Mouse (Mus musculus): ENCODE results near the gene Foxp4. TPM values are rescaled to one million over a fixed set of nuclear protein-coding genes. Genes with fewer than 3 reads are reported as not detected.
A peak's percentile ranks its signal among the peaks of the same experiment; 100 is the strongest.

Gene Foxp4
- polyA plus RNA-seq, 1 experiment from 2014 or later: 27.2 TPM

GRCm38 (mm10) chr17:47877715-47878377 is 46.6 kb downstream of the Foxp4 start:
- peaks cover 96% of the 10 kb centered on the region for H3K4me1 ChIP-seq
- no peaks in the 10 kb centered on the region for H3K9me3 ChIP-seq (replicated peaks)
- H3K27ac ChIP-seq: peak overlapping the region; percentile 77
- peak overlapping the region; percentile 29; the same call in 1 of the 2 replicates for H3K4me3 ChIP-seq
- whole genome bisulfite sequencing: 22% methylated on average over 10 of the region's 10 CpGs
- peaks cover 98% of the 10 kb centered on the region for H3K36me3 ChIP-seq
- DNase-seq (ENCODE audit: low spot score): no peak
- H3K27me3 ChIP-seq (ENCODE audit: low read depth, poor library complexity, severe bottlenecking): peaks cover 41% of the 10 kb centered on the region

GRCm38 (mm10) chr17:47876776-47877714 is 47.4 kb downstream of the Foxp4 start:
- H3K9me3 ChIP-seq (replicated peaks): no peaks in the 10 kb centered on the region
- H3K36me3 ChIP-seq: peaks cover 99% of the 10 kb centered on the region
- no peak overlapping the region; the same call in 1 of the 2 replicates for H3K27ac ChIP-seq
- WGBS: 30% methylated on average over 26 of the region's 26 CpGs
- peaks cover 88% of the 10 kb centered on the region for H3K4me1 ChIP-seq
- H3K27me3 ChIP-seq (ENCODE audit: low read depth, poor library complexity, severe bottlenecking): peaks cover 41% of the 10 kb centered on the region
- no peak overlapping the region for H3K4me3 ChIP-seq
- no peak for DNase-seq (ENCODE audit: low spot score)

GRCm38 (mm10) chr17:47873341-47873791 is 51.1 kb downstream of the Foxp4 start:
- 19% methylated on average over 9 of the region's 9 CpGs for WGBS
- Histone ChIP-seq H3K36me3 (peaks cover 100% of the 10 kb centered on the region), H3K9me3 (replicated peaks) (no peaks in the 10 kb centered on the region), H3K27ac (no peak overlapping the region), H3K4me3 (peak overlapping the region; percentile 13), H3K4me1 (peaks cover 56% of the 10 kb centered on the region), H3K27me3 (ENCODE audit: low read depth, poor library complexity, severe bottlenecking) (peaks cover 29% of the 10 kb centered on the region)
- peak; percentile 82 for DNase-seq (ENCODE audit: low spot score)

- H3K4me1 ChIP-seq: peaks cover 54% of the 10 kb centered on the region
- peaks cover 25% of the 10 kb centered on the region for H3K27me3 ChIP-seq (ENCODE audit: low read depth, poor library complexity, severe bottlenecking)
- no peak for DNase-seq (ENCODE audit: low spot score)
- 86% methylated on average over 31 of the region's 31 CpGs for WGBS
- H3K36me3 ChIP-seq: peaks cover 100% of the 10 kb centered on the region
- H3K9me3 ChIP-seq (replicated peaks): no peaks in the 10 kb centered on the region
- H3K4me3 ChIP-seq: no peak overlapping the region
- 0 out of 2 replicates have a peak overlapping the region, but pooled peaks have one; percentile 6 for H3K27ac ChIP-seq
Measured at GRCm38 (mm10) chr17:47872311-47873011, 52.0 kb downstream of the Foxp4 start.

GRCm38 (mm10) chr17:47869874-47870273 is 54.6 kb downstream of the Foxp4 start:
- Histone ChIP-seq H3K27me3 (ENCODE audit: low read depth, poor library complexity, severe bottlenecking) (0 out of 2 replicates have a peak, but pooled peaks cover 11% of the 10 kb centered on the region), H3K4me1 (peaks cover 36% of the 10 kb centered on the region), H3K4me3 (no peak overlapping the region), H3K27ac (no peak overlapping the region), H3K36me3 (peaks cover 87% of the 10 kb centered on the region), H3K9me3 (replicated peaks) (no peaks in the 10 kb centered on the region)
- DNase-seq (ENCODE audit: low spot score): no peak
- WGBS: 95% methylated on average over 10 of the region's 10 CpGs

GRCm38 (mm10) chr17:47866037-47866436 is 58.4 kb downstream of the Foxp4 start:
- WGBS: 64% methylated on average over 10 of the region's 10 CpGs
- H3K9me3 ChIP-seq (replicated peaks): no peaks in the 10 kb centered on the region
- peaks cover 49% of the 10 kb centered on the region for H3K36me3 ChIP-seq
- no peak overlapping the region for H3K4me3 ChIP-seq
- H3K27me3 ChIP-seq (ENCODE audit: low read depth, poor library complexity, severe bottlenecking): peaks cover 24% of the 10 kb centered on the region
- no peak overlapping the region for H3K27ac ChIP-seq
- H3K4me1 ChIP-seq: peaks cover 40% of the 10 kb centered on the region
- DNase-seq (ENCODE audit: low spot score): peak; percentile 39

- peak overlapping the region; percentile 71 for H3K27ac ChIP-seq
- WGBS: 5% methylated on average over 17 of the region's 17 CpGs
Measured at GRCm38 (mm10) chr17:47864496-47864895, 59.9 kb downstream of the Foxp4 start.

GRCm38 (mm10) chr17:47863437-47863836 is 61.0 kb downstream of the Foxp4 start:
- no peak for DNase-seq (ENCODE audit: low spot score)
- Histone ChIP-seq H3K36me3 (peaks cover 23% of the 10 kb centered on the region), H3K27ac (peak overlapping the region; percentile 71; the same call in 1 of the 2 replicates), H3K9me3 (replicated peaks) (no peaks in the 10 kb centered on the region), H3K4me3 (peak overlapping the region; percentile 18; the same call in 1 of the 2 replicates), H3K27me3 (ENCODE audit: low read depth, poor library complexity, severe bottlenecking) (peaks cover 21% of the 10 kb centered on the region), H3K4me1 (peaks cover 44% of the 10 kb centered on the region)
- 35% methylated on average over 11 of the region's 11 CpGs for WGBS

More at GRCm38 (mm10) chr17:47864496-47864895, 59.9 kb downstream of the Foxp4 start:
- Histone ChIP-seq H3K4me1 (peaks cover 47% of the 10 kb centered on the region), H3K27me3 (ENCODE audit: low read depth, poor library complexity, severe bottlenecking) (peaks cover 24% of the 10 kb centered on the region), H3K36me3 (peaks cover 33% of the 10 kb centered on the region), H3K4me3 (0 out of 2 replicates have a peak overlapping the region, but pooled peaks have one; percentile 22), H3K9me3 (replicated peaks) (no peaks in the 10 kb centered on the region)
- peak; percentile 96 for DNase-seq (ENCODE audit: low spot score)

- DNase-seq (ENCODE audit: low spot score): no peak
- no peaks in the 10 kb centered on the region for H3K9me3 ChIP-seq (replicated peaks)
- peaks cover 17% of the 10 kb centered on the region for H3K27me3 ChIP-seq (ENCODE audit: low read depth, poor library complexity, severe bottlenecking)
- 75% methylated on average over 4 of the region's 4 CpGs for WGBS
- H3K27ac ChIP-seq: peak overlapping the region; percentile 71; the same call in 1 of the 2 replicates
- H3K4me3 ChIP-seq: peak overlapping the region; percentile 18; the same call in 1 of the 2 replicates
- H3K4me1 ChIP-seq: peaks cover 40% of the 10 kb centered on the region
- H3K36me3 ChIP-seq: peaks cover 18% of the 10 kb centered on the region
Measured at GRCm38 (mm10) chr17:47863023-47863422, 61.4 kb downstream of the Foxp4 start.

- WGBS: 77% methylated on average over 4 of the region's 4 CpGs
- H3K4me1 ChIP-seq: peaks cover 16% of the 10 kb centered on the region
- peaks cover 19% of the 10 kb centered on the region for H3K27me3 ChIP-seq (ENCODE audit: low read depth, poor library complexity, severe bottlenecking)
- H3K9me3 ChIP-seq (replicated peaks): 0 out of 2 replicates have a peak, but pooled peaks cover 3% of the 10 kb centered on the region
- DNase-seq (ENCODE audit: low spot score): no peak
- H3K27ac ChIP-seq: no peak overlapping the region
- H3K36me3 ChIP-seq: no peaks in the 10 kb centered on the region
- no peak overlapping the region for H3K4me3 ChIP-seq
Measured at GRCm38 (mm10) chr17:47855544-47855943, 68.9 kb downstream of the Foxp4 start.

GRCm38 (mm10) chr17:47854908-47855307 is 69.5 kb downstream of the Foxp4 start:
- peaks cover 13% of the 10 kb centered on the region for H3K4me1 ChIP-seq
- H3K36me3 ChIP-seq: no peaks in the 10 kb centered on the region
- 81% methylated on average over 8 of the region's 8 CpGs for WGBS
- no peak overlapping the region for H3K4me3 ChIP-seq
- no peak for DNase-seq (ENCODE audit: low spot score)
- no peak overlapping the region for H3K27ac ChIP-seq
- H3K9me3 ChIP-seq (replicated peaks): 0 out of 2 replicates have a peak, but pooled peaks cover 3% of the 10 kb centered on the region
- H3K27me3 ChIP-seq (ENCODE audit: low read depth, poor library complexity, severe bottlenecking): peaks cover 19% of the 10 kb centered on the region

- 86% methylated on average over 4 of the region's 4 CpGs for WGBS
- H3K27me3 ChIP-seq (ENCODE audit: low read depth, poor library complexity, severe bottlenecking): peaks cover 19% of the 10 kb centered on the region
- DNase-seq (ENCODE audit: low spot score): no peak
- 0 out of 2 replicates have a peak, but pooled peaks cover 3% of the 10 kb centered on the region for H3K9me3 ChIP-seq (replicated peaks)
- H3K4me1 ChIP-seq: peaks cover 13% of the 10 kb centered on the region
- no peaks in the 10 kb centered on the region for H3K36me3 ChIP-seq
- H3K4me3 ChIP-seq: no peak overlapping the region
- no peak overlapping the region for H3K27ac ChIP-seq
Measured at GRCm38 (mm10) chr17:47853760-47854159, 70.7 kb downstream of the Foxp4 start.

All from limb, embryonic 10.5 days (tissue).